Mouse (Mus musculus) cerebellum, adult 8-10 months (tissue): Measurements from ENCODE around the gene Brd2.

Experiments
- DNase-seq: peaks from one replicate; pipeline ENCODE4 v3.0.0; 2022

The Brd2 gene

GRCm38 (mm10) chr17:34079621-34080020, 42.8 kb downstream of the Brd2 start:
- DNase-seq = no peak

GRCm38 (mm10) chr17:34079002-34079401, 43.4 kb downstream of the Brd2 start:
- DNase-seq = no peak

- DNase-seq = no peak
These were observed 44.3 kb downstream of the Brd2 start for GRCm38 (mm10) chr17:34078148-34078547.

- DNase-seq = peak; percentile 57
These were observed 44.9 kb downstream of the Brd2 start for GRCm38 (mm10) chr17:34077549-34077948.

- peak; percentile 64 for DNase-seq
These were observed 47.2 kb downstream of the Brd2 start for GRCm38 (mm10) chr17:34075271-34075670.

- DNase-seq = no peak
These were observed 50.3 kb downstream of the Brd2 start for GRCm38 (mm10) chr17:34072091-34072490.

- no peak for DNase-seq
These were observed 53.6 kb downstream of the Brd2 start for GRCm38 (mm10) chr17:34068864-34069263.
